Mouse (Mus musculus) myocyte (in vitro differentiated cells): Measurements from ENCODE around the gene Syt2. TPM values are rescaled to one million over a fixed set of nuclear protein-coding genes. Genes with fewer than 3 reads are reported as not detected.

Experiments
- H3K27me3 ChIP-seq: one replicate; pipeline ENCODE4 v1.6.1; 2011; ENCODE audit not compliant: control insufficient read depth, insufficient read depth, insufficient read length
- H3K36me3 ChIP-seq: one replicate; pipeline ENCODE4 v1.6.1; 2011; ENCODE audit not compliant: control insufficient read depth, insufficient read depth
- H3K4me2 ChIP-seq: one replicate; pipeline ENCODE4 v1.6.1; 2011; ENCODE audit warnings: low read depth, control low read depth
- H3K4me3 ChIP-seq: one replicate; pipeline ENCODE4 v1.5.1; 2011; ENCODE audit warnings: mild to moderate bottlenecking, control low read depth, moderate library complexity
- H3K79me2 ChIP-seq: one replicate; pipeline ENCODE4 v1.6.1; 2011; ENCODE audit not compliant: control insufficient read depth, insufficient read depth
- H3ac ChIP-seq: one replicate; pipeline ENCODE4 v1.6.1; 2011; ENCODE audit not compliant: control insufficient read depth, insufficient read length
- CEBPB ChIP-seq: IDR thresholded peaks from 2 replicates; pipeline ENCODE4 v1.6.1; 2011; ENCODE audit warnings: mild to moderate bottlenecking, moderate library complexity; ENCODE audit not compliant: poor library complexity, insufficient read depth, severe bottlenecking
- E2F4 ChIP-seq: IDR thresholded peaks from one replicate; pipeline ENCODE4 v1.6.1; 2011; ENCODE audit warnings: mild to moderate bottlenecking, control low read depth, moderate library complexity; ENCODE audit not compliant: insufficient read depth
- MAX ChIP-seq: IDR thresholded peaks from one replicate; pipeline ENCODE4 v1.6.1; 2011; ENCODE audit warnings: low read depth, mild to moderate bottlenecking, control low read depth
- MYOD1 ChIP-seq, 3 experiments: IDR thresholded peaks; one replicate each; pipeline ENCODE4 v1.6.1; 2011; ENCODE audit warnings: control low read depth in 2 of 3, low read depth in 2 of 3, mild to moderate bottlenecking in 2 of 3, moderate library complexity in 1 of 3; ENCODE audit not compliant: insufficient read length in 2 of 3, control insufficient read depth in 1 of 3
- MYOG ChIP-seq, 3 experiments: IDR thresholded peaks; one replicate each; pipeline ENCODE4 v1.6.1; 2011; ENCODE audit warnings: control low read depth in 2 of 3, low read depth in 2 of 3, mild to moderate bottlenecking in 2 of 3; ENCODE audit not compliant: insufficient read length in 2 of 3, control insufficient read depth in 1 of 3, insufficient read depth in 1 of 3
- POLR2A ChIP-seq: IDR thresholded peaks from one replicate; pipeline ENCODE4 v1.6.1; 2011; ENCODE audit warnings: low read depth, mild to moderate bottlenecking, control low read depth, moderate library complexity; ENCODE audit not compliant: insufficient read length
- POLR2AphosphoS2 ChIP-seq: IDR thresholded peaks from one replicate; pipeline ENCODE4 v1.6.1; 2011; ENCODE audit warnings: low read depth, control low read depth; ENCODE audit not compliant: insufficient read length
- REST ChIP-seq: IDR thresholded peaks from one replicate; pipeline ENCODE4 v1.6.1; 2011; ENCODE audit warnings: mild to moderate bottlenecking, control low read depth, moderate library complexity; ENCODE audit not compliant: insufficient read depth, insufficient read length
- SRF ChIP-seq: IDR thresholded peaks from one replicate; pipeline ENCODE4 v1.6.1; 2011; ENCODE audit warnings: low read depth; ENCODE audit not compliant: control insufficient read depth, insufficient read length
- TCF12 ChIP-seq: IDR thresholded peaks from one replicate; pipeline ENCODE4 v1.6.1; 2011; ENCODE audit warnings: mild to moderate bottlenecking, control low read depth; ENCODE audit not compliant: poor library complexity, insufficient read depth, severe bottlenecking
- TCF3 ChIP-seq: IDR thresholded peaks from one replicate; pipeline ENCODE4 v1.6.1; 2011; ENCODE audit warnings: low read depth, control low read depth; ENCODE audit not compliant: insufficient read length
- USF1 ChIP-seq: IDR thresholded peaks from one replicate; pipeline ENCODE4 v1.6.1; 2011; ENCODE audit warnings: low read depth, mild to moderate bottlenecking, control low read depth, moderate library complexity
- polyA plus RNA-seq: library from polyadenylated mRNA; unstranded; fragments of >200 nt; fragmentation: generic; extraction: Trizol; gene quantifications from one replicate; pipeline ENCODE4 v1.2.1, GENCODE M21; 2012; ENCODE audit warnings: missing spikeins

The Syt2 gene
- polyA plus RNA-seq, 1 experiment, result 0.11 TPM

- Histone ChIP-seq H3K36me3 (no peaks in the 10 kb centered on the region), H3K4me2 (no peak overlapping the region), H3K79me2 (no peaks in the 10 kb centered on the region), H3ac (no peak overlapping the region), H3K27me3 (no peaks in the 10 kb centered on the region), H3K4me3 (no peak overlapping the region)
- TF ChIP-seq SRF (no peak), MYOD1 (IDR thresholded peaks at IDR 0.05; ENCODE audit: control insufficient read depth in 1 of 3, insufficient read length in 2 of 3, low read depth in 2 of 3) (no peak), CEBPB (no peak), MAX (no peak), TCF12 (no peak), MYOG (IDR thresholded peaks at IDR 0.05; ENCODE audit: control insufficient read depth in 1 of 3, insufficient read depth in 1 of 3, insufficient read length in 2 of 3, low read depth in 2 of 3) (no peak), TCF3 (no peak), POLR2AphosphoS2 (no peak), REST (no peak), USF1 (no peak), POLR2A (no peak), E2F4 (no peak)
Observed at GRCm38 (mm10) chr1:134759133-134759532, 112.7 kb downstream of the Syt2 start.

GRCm38 (mm10) chr1:134760642-134761041 is 114.2 kb downstream of the Syt2 start:
- no peak overlapping the region for H3K4me2 ChIP-seq
- no peaks in the 10 kb centered on the region for H3K79me2 ChIP-seq
- H3K4me3 ChIP-seq, result no peak overlapping the region
- H3K36me3 ChIP-seq, result no peaks in the 10 kb centered on the region
- no peaks in the 10 kb centered on the region for H3K27me3 ChIP-seq
- TF ChIP-seq MYOD1 (IDR thresholded peaks at IDR 0.05; ENCODE audit: control insufficient read depth in 1 of 3, insufficient read length in 2 of 3, low read depth in 2 of 3) (no peak), E2F4 (no peak), TCF3 (no peak), POLR2AphosphoS2 (no peak), CEBPB (no peak), TCF12 (no peak), SRF (no peak), MYOG (IDR thresholded peaks at IDR 0.05; ENCODE audit: control insufficient read depth in 1 of 3, insufficient read depth in 1 of 3, insufficient read length in 2 of 3, low read depth in 2 of 3) (no peak), REST (no peak), POLR2A (no peak), USF1 (no peak), MAX (no peak)
- H3ac ChIP-seq, result no peak overlapping the region

DNA sequence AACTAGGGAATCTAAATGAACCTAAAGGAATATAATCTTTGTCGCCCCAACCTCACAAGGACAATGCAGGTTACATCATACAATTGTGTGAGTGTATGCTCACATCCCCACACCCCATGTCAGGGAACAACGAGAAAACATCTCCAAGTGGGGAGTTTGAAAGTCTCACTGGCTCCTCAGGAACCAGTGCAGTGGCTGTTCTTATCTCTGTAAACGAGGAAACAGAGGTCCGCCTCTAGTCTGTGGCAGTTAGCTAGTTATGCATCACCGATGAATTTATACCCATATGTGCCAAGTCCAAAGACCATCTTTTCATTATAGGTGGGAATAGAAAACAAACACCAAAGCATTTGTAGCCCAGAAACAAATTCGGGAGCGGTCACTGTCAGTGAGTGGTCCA is 115.1 kb downstream of the Syt2 start:
- no peak overlapping the region for H3K4me2 ChIP-seq
- H3K4me3 ChIP-seq, result no peak overlapping the region
- no peaks in the 10 kb centered on the region for H3K79me2 ChIP-seq
- no peak overlapping the region for H3ac ChIP-seq
- H3K36me3 ChIP-seq, result no peaks in the 10 kb centered on the region
- TF ChIP-seq TCF3 (no peak), POLR2A (no peak), E2F4 (no peak), REST (no peak), CEBPB (no peak), MYOG (IDR thresholded peaks at IDR 0.05; ENCODE audit: control insufficient read depth in 1 of 3, insufficient read depth in 1 of 3, insufficient read length in 2 of 3, low read depth in 2 of 3) (no peak), SRF (no peak), MAX (no peak), TCF12 (no peak), POLR2AphosphoS2 (no peak), MYOD1 (IDR thresholded peaks at IDR 0.05; ENCODE audit: control insufficient read depth in 1 of 3, insufficient read length in 2 of 3, low read depth in 2 of 3) (no peak), USF1 (no peak)
- H3K27me3 ChIP-seq, result no peaks in the 10 kb centered on the region

GRCm38 (mm10) chr1:134763250-134763649 is 116.8 kb downstream of the Syt2 start:
- H3K79me2 ChIP-seq, result no peaks in the 10 kb centered on the region
- no peak overlapping the region for H3K4me3 ChIP-seq
- no peak overlapping the region for H3ac ChIP-seq
- no peaks in the 10 kb centered on the region for H3K36me3 ChIP-seq
- no peak overlapping the region for H3K4me2 ChIP-seq
- TF ChIP-seq TCF12 (no peak), CEBPB (no peak), POLR2A (no peak), MYOD1 (IDR thresholded peaks at IDR 0.05; ENCODE audit: control insufficient read depth in 1 of 3, insufficient read length in 2 of 3, low read depth in 2 of 3) (no peak), USF1 (no peak), TCF3 (no peak), MYOG (IDR thresholded peaks at IDR 0.05; ENCODE audit: control insufficient read depth in 1 of 3, insufficient read depth in 1 of 3, insufficient read length in 2 of 3, low read depth in 2 of 3) (no peak), E2F4 (no peak), REST (no peak), POLR2AphosphoS2 (no peak), SRF (no peak), MAX (no peak)
- no peaks in the 10 kb centered on the region for H3K27me3 ChIP-seq
